Mouse (Mus musculus) adrenal gland, adult (tissue): ENCODE results near the gene Cerkl.

ENCODE experiments used
- DNase-seq, 2 experiments: peaks; one replicate each; pipeline ENCODE4 v3.0.0; 2022 to 2023; ENCODE audit warnings: low spot score in 1 of 2; ENCODE audit not compliant: inconsistent age in 2 of 2

Cerkl gene

DNA sequence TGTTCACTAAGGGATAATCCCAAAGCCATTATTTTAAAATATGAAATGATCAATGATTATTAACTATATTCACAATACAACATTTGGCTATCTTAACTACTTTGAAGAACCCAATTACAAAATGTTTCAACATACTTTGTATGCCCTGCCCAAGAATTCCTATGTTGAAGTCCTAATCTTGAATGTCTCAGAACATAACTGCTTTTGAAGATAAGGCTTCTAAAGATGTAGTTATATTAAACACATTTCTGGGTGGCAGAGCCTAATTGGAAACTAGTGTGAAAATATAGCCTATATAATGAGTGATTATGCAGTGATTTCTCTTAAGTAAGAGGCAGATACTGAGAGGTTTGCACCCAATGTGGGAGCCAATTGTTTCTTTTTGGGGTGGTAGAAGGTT, 121.9 kb downstream of the Cerkl start:
- no peak for DNase-seq

DNA sequence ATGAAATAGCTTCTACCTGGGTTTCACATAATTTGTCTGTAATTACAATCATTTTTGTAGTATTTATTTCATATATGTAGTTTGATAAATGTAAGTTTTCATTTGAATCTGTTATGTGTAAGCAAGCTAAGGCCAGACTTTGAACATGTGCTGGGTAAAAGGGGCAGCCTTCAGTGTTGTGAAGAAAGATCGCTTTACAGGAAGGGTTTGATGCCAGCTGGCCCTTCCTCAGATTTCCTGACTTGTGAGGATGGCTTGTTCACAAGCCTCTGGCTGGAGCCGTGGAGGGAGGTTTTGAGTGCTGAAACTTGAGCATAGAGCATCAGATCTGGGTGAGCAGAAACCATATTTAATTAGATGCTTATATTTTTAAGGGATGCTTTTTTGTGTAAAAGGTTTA, 128.5 kb downstream of the Cerkl start:
- DNase-seq: no peak

DNA sequence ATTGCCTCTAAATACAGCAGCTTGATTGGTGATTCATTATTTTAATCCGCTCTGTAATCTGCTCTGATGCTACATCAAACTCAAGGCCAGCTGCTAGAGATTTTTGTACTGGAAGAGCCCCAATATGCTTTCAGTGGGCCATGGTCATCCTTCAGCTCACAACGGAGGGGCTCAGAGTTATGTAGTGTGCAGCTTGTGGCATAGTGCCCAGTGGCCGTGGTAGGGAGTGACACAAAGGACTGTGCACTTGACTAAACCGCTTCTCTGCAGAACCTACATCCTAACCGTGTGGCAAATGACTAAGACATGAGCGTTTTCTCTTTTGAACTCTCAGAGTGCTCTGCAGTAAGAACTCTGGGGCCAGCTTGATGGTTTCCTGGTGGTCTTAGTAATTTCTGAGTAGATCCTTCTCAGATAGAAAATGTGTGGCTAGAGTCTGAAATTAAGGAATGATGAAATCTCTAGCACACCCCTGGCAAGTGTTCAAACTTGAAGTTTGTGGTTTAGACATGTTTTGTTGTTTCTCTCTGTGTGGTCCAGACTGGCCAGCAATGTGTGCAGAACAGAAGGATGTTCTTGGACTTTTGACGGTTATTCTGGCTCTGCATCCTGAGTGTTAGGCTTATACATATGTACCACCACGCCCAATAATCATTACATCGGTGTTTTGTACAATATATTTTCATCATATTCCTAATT, 140.3 kb downstream of the Cerkl start:
- peak; percentile 3 to 25 for DNase-seq

DNA sequence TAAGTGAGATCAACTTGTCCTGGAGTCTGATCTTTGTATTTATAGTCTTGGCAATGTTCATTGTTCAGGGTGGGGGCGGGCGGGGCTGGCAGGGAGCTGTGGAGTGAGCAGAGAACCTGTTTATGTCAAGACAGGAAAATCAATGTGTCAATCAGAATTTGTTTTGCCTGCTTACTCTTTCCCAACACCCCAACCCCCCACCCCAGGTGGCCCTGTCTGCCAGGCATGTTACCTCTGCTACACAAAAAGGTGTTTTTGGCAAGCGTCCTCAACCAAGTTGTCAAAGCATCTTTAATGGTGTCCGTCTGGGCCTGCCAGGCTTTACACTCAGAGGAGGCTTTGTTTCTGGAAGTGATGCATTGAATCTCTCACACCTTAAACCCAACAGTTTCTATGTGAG, 141.5 kb downstream of the Cerkl start:
- no peak for DNase-seq

DNA sequence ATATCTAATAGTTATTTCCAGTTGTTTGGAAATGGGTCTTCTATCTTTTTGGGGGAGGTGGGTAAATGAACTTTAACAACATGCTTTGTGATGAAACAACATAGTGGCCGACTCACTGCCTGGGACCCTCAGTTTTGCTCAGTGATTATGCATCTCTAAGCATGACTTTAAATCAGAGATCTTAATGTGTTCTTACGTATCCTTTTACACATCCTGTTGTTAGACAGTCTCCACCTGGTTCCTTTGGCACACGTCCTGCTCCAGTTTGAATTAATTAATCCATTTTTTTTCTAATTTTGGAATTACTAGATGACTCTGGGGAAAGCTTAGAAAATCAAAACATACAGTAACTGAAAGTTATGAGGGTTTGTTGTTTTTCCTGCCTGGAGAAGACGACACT, 144.1 kb downstream of the Cerkl start:
- DNase-seq: no peak

DNA sequence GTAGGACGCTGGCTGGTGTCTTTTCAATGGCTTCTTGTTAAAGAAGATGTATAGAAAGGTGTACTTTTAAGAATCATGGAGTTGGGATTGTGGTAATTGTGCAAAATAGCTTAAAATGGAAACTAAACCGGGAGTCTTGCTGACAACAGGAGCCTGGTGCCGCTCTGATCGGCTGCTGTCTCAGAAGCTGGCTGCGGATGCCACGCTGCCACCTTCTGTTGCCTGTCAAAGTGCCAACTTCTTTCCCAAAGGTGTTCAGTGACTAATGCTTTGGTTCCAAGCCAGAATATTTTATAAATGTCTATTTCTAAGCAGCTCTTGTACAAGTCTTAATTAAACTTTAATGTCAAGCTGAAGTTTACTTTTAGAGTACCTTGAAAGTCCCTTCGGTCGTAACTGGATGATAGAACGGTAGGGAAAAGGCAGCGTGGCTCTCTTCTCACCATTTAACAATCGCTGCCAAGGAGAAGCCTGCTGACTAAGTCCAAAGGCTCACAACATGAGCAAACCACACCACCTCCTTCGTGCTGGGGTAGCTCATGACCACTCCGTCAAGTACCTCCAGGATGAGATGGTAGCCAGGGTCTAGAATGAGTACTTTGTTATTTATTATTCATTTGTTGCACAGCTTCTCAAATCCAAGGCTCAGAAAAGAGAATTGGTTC, 147.0 kb downstream of the Cerkl start:
- DNase-seq: no peak

DNA sequence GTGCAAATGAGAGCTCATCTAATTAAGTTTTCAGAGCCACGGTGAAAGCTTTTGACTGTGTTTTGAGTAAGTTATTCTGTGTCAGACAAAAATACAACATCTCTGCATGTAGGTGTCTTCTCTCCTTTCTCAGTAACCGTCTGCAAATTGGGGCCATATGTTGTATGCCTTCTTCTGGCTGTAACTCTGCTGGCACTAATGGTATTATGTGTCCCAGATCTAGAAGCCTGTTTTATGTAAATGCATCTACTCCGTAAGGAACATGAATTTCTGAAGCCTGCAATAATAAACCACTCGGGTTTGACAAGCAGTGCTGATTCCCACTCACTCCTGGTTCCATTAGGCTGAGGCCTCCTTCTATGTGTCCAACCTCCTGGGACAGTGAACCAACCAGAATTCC, 149.0 kb downstream of the Cerkl start:
- no peak for DNase-seq

DNA sequence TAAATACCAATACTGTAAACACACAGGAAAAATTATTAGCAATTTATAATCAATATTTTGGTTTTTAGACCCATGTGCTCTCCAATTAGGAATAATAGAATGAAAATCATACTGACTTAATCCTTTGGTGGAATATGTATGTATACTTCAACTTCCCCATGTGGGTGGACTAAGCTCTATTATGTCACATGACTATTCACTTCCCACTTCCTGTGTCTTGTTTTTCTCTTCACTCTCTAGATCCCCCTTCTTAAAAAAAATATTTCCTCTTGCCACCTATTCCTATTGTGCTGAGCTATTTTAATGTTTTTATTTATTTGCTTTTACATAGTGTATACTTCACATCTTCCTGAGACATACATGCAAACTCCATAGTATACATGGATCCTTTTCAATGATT, 154.2 kb downstream of the Cerkl start:
- DNase-seq: no peak

DNA sequence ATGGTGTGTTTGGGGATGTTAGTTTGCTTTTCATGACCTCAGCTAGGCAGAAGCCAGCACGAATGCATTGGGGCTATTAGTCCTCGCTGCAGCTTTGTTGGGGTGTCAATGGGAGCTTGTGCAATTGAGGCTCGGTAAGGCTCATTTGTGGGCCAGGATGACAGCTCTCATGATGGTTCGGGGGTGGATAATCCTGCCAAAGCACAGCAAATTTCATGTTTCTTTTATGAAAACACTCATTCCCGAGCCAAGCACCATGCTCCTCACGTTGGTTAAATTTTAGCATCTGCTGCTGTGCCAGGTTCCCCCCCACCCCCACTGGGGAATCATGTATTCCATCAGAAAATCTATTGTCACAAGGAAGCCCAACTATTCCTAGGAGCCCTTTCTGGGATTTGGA, 164.2 kb downstream of the Cerkl start:
- DNase-seq: no peak

DNA sequence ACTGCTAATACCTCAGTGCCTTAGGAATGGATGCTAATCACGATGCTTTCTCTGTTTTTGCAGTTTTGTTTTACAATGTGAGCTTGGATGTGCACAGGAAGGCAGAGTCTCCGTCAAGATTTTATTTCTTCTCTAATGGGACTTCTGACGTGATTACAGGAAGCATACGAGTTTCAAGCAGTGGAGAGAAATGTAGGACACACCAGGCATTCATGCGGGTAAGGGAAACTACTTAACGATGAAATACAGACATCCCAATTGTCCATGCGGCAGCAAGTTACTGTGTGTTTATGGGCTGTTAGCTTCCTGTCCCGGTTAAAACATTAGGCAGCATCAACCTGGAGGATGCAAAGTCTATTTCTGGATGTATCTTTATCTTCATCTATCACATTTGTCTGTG, 164.7 kb downstream of the Cerkl start:
- DNase-seq: no peak

DNA sequence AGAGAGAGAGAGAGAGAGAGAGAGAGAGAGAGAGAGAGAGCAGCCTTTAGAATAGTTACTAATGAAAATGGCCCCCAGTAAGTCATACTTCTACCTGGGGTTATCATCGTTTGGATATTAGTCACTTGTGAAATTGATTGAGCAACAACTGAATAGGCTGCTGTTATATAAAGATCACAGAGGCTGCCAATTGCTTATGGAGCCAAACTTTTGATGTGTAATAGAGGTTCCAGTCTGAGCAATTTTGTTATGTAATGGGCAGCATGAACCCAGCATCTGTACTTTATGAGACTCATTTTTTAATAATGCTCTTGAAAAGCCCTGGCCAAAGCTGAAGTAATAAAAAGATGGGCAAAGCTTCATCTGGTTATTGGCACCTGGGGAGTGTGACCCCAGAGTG, 166.4 kb downstream of the Cerkl start:
- DNase-seq: peak in 1 of 2 experiments; percentile 42

DNA sequence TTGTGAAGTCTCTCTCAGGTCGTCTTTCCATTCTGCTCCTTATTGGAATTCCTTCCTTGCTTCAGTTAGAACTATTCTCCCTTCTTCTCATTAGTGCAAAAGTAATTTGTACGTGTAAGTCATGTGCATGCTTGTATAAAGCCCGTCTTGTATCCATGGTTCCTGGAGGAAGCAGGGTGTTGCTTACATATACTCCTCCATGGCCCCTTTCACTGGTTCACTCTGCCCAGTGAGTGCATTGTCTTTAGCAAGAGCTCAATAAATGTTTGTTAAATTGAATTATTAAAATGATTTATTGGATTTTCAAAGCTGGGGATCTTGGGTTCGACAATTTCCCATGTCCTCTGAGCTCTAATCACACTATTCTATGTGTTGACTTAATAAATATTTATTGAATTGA, 172.4 kb downstream of the Cerkl start:
- no peak for DNase-seq
